Mouse (Mus musculus): ENCODE results near the gene Ppp2r2d. TPM values are rescaled to one million over a fixed set of nuclear protein-coding genes. Genes with fewer than 3 reads are reported as not detected.

Ppp2r2d gene
- 68.0 and 87.9 TPM in 2 replicates for total RNA-seq (2023)

DNA sequence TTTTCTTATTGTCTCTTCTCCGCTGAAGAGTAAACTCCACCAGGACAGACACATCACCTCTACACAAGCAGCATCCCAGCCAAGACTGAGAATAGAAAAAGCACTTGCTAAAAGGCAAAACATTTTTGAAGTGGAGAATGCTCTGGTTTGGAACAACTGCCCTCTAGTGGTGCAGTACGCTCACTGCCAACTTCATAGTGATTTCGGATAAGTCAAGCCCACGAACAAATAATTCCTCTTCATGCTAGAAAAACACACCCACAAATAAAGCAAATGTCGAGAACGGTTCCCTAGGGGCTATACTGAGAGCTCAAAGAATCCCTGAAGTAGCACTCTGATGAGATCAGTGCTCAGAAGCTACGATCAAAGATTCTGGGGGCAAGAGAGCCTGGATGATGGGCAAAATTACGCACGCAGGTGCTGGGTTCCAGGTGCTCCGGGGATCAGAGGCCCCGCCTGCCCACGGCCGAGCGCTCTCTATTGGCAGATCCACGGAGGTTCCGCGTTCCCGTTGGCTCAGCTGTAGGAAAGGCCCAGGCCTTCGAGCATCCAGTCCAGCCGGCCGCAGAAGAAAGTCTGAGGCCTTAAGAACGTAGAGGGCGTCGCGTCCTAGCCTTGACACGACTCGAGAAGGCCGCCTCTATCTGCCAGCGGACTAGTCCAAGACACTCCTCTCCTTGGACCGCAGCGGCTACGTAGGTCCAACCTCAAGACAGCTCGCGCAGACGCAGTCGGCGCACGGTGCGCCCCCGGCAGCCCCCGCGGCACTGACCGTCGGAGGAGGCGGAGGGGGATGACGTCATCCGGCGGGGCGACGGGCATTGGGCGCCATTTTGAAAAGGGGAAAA is at the start of gene Ppp2r2d, which contains the start of gene Mapk1ip1:
Gene Ppp2r2d (plus strand): TSS at position 536 of the 848 bp plus-strand sequence.
Gene Mapk1ip1 (minus strand): TSS at position 730 of the 848 bp plus-strand sequence.

DNA sequence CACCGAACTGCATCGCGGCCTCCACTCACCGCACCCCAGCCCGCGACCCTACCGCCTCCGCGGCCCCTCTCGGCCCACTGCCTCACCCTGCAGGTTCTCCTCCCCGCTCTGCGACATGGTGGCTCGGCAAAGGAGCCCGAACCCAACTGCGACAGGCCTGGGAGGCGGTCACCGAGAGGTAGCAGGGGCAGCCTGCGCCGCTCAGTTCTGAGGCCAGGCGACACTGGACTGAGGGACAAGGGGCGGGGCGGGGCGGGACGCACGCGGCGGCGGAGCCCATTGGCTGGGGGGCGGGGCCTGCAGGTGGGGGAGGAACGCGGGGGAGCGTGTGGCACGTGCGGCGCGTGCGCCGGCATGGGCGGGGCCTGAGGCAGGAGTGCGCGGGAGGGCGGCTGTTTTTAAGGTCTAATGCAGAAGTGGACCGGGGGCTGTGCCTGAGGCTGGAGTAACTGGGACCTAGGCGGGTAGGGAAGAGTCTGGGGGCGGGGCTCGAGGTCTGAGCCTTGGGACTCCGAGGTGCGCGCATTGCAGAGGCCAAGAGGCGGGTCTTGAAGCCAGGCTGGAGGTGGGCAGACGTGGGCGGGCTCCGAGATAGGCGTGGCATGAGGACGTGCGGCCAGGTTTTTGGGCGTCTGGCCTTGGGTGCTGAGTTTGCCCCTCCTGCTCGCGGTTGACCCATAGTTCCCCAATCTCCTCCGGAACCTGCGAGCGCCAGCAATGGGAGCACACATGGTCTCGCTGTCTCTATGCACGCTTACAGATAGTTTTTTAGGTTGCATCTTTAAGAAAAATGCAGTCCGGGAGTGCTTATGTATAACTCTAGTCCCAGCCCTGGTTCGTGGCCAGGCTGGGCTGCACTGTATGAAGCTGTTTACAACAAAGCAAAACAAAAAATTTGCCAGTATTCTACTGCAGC is 63.7 kb downstream of the Ppp2r2d start, which contains the start of gene Bnip3:
Gene Bnip3 (minus strand): TSS at position 243 of the 916 bp plus-strand sequence.

Other genes starting within 250 kb of the Ppp2r2d start
- 23.9 and 30.1 TPM in 2 replicates for gene Mapk1ip1, start 194 bp downstream of the Ppp2r2d start, total RNA-seq (2023)
- 9.6 and 9.8 TPM in 2 replicates for gene Bnip3, start 63.4 kb downstream of the Ppp2r2d start, total RNA-seq (2023)
- not detected in 2 replicates for gene Jakmip3, start 94.7 kb downstream of the Ppp2r2d start, total RNA-seq (2023)
- gene Dpysl4, start 239.9 kb downstream of the Ppp2r2d start, total RNA-seq (2023), result not detected in 2 replicates